Mouse (Mus musculus) MEL (cell line): ENCODE measurements at regions not wholly inside any gene's neighbourhood (a gene's known extent, or its start where the extent isn't known, plus 50 kb on each side); places are given as distances from the start of the nearest gene placed in this dataset.

ENCODE experiments used
- EP300 ChIP-seq, 2 experiments: IDR thresholded peaks; 2 replicates each; pipeline ENCODE4 v1.6.1; 2011; ENCODE audit warnings: improper control_type of control experiment in 2 of 2, low read length in 2 of 2, low read depth in 1 of 2, mild to moderate bottlenecking in 1 of 2
- SMC3 ChIP-seq: IDR thresholded peaks from 2 replicates; pipeline ENCODE4 v1.6.1; 2011; ENCODE audit warnings: low read depth, low read length, improper control_type of control experiment
- TBP ChIP-seq: IDR thresholded peaks from 2 replicates; pipeline ENCODE4 v1.8.0; 2011; ENCODE audit warnings: low read depth, low read length, improper control_type of control experiment

DNA sequence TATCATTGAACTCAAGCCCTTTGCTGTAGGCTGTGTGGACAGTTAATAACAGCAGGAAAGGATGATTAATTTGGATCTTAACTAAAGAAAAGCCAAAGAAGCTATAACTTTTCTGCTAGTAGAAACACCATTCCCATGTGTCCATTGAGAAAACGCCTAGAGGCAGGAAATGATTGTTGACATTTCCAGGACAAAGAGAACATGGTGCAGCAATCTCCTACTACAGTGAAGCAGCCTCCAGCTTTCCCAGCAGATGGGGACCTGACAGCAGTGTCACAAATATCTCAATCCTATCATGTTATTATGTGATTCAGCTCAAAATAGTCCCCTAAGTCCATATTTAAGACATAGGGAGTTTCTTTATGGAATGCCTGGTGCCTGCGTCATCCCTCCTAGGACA, 334.1 kb upstream of the Igfbp3 start:
- TF ChIP-seq EP300 (IDR thresholded peaks at IDR 0.05; ENCODE audit: low read depth in 1 of 2, low read length in 2 of 2) (no peak), TBP (no peak), SMC3 (no peak)
